Mouse (Mus musculus): ENCODE measurements around the gene Gphn.

- TF ChIP-seq CTCF (IDR thresholded peaks at IDR 0.05; ENCODE audit: low read depth, low read length) (no peak), POLR2A (IDR thresholded peaks at IDR 0.05; ENCODE audit: insufficient read depth, low read length) (no peak)
Measured at GRCm38 (mm10) chr12:78639466-78639865, 413.3 kb downstream of the Gphn start.
